Mouse (Mus musculus) CH12.LX (cell line): ENCODE measurements around the gene Syt2.
A peak's percentile ranks its signal among the peaks of the same experiment; 100 is the strongest.

ENCODE experiments used
- CTCF ChIP-seq, 2 experiments: IDR thresholded peaks in 1 of 2; conservative IDR thresholded peaks in 1 of 2; 2 replicates each; pipeline ENCODE4 v1.5.1; 2011 to 2012; ENCODE audit warnings: low read depth in 2 of 2, low read length in 2 of 2, improper control_type of control experiment in 1 of 2, inconsistent platforms in 1 of 2, mild to moderate bottlenecking in 1 of 2, moderate library complexity in 1 of 2
- UBTF ChIP-seq: IDR thresholded peaks from 2 replicates; pipeline ENCODE4 v1.6.1; 2012; ENCODE audit warnings: low read depth, mild to moderate bottlenecking, inconsistent platforms, low read length, improper control_type of control experiment, moderate library complexity
- ZNF384 ChIP-seq: IDR thresholded peaks from 2 replicates; pipeline ENCODE4 v1.6.1; 2012; ENCODE audit warnings: low read depth, low read length, improper control_type of control experiment, inconsistent platforms

DNA sequence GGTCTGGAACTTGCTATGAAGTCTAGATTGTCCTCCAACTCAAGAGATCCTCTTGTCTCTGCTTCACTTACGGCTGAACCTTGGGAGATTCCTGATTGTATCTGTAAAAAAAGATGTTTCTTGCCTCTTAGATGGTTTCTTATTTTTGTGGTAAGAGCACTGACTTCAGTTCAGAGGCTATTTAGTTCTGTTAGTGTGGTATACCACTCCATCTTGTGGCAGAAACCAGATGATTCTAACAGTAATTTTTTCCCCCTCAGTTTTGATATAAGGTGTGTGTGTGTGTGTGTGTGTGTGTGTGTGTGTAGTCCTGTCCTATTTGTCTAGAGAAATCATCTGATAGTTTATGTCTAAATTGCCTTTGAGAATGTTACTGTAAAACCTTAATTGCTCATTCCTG, 39.2 kb upstream of the Syt2 start:
- no peak for TF ChIP-seq ZNF384
- no peak for TF ChIP-seq UBTF
- TF ChIP-seq CTCF (conservative IDR thresholded peaks at IDR 0.05 in 1 of 2, IDR thresholded peaks at IDR 0.05 in 1 of 2; ENCODE audit: low read depth in 2 of 2, low read length in 2 of 2), result peak in 1 of 2 experiments; percentile 51; a peak in 2 of 4 replicates
